Mouse (Mus musculus) limb, embryonic 13.5 days (tissue): Measurements from ENCODE around the gene Trak2. TPM values are rescaled to one million over a fixed set of nuclear protein-coding genes. Genes with fewer than 3 reads are reported as not detected.
"Not testable (repeated sequence)": the region's sequence is repeated elsewhere in the genome, so short reads cannot be mapped to it uniquely, and the experiment has no call there.

Source experiments
- ATAC-seq: fragments of 200-750 bp; cut with Nextera tagmentation; 2 replicates; pipeline ENCODE4 v1.8.0; 2017; ENCODE audit warnings: low read depth, moderate number of reproducible peaks, moderate TSS enrichment; ENCODE audit not compliant: low FRiP score
- H3K27ac ChIP-seq: fragments of 300-500 bp; sonication (generic); 2 replicates; pipeline ENCODE4 v1.5.1; 2015; ENCODE audit warnings: inconsistent platforms, mild to moderate bottlenecking, moderate library complexity
- H3K27me3 ChIP-seq: fragments of 300-500 bp; sonication (generic); 2 replicates; pipeline ENCODE4 v1.6.1; 2015; ENCODE audit warnings: mild to moderate bottlenecking, inconsistent platforms
- H3K36me3 ChIP-seq: fragments of 300-500 bp; sonication (generic); 2 replicates; pipeline ENCODE4 v1.6.1; 2015; ENCODE audit warnings: inconsistent platforms, mild to moderate bottlenecking, moderate library complexity
- H3K4me1 ChIP-seq: fragments of 300-500 bp; sonication (generic); 2 replicates; pipeline ENCODE4 v1.6.1; 2015; ENCODE audit warnings: inconsistent platforms
- H3K4me2 ChIP-seq: fragments of 300-500 bp; sonication (generic); replicated peaks from 2 replicates; pipeline ENCODE4 v1.6.1; 2015; ENCODE audit warnings: inconsistent platforms, mild to moderate bottlenecking, moderate library complexity
- H3K4me3 ChIP-seq: fragments of 300-500 bp; sonication (generic); 2 replicates; pipeline ENCODE4 v1.5.1; 2015; ENCODE audit warnings: moderate library complexity, mild to moderate bottlenecking, inconsistent platforms
- H3K9ac ChIP-seq: fragments of 300-500 bp; sonication (generic); 2 replicates; pipeline ENCODE4 v1.6.1; 2015; ENCODE audit warnings: mild to moderate bottlenecking, inconsistent platforms
- H3K9me3 ChIP-seq: fragments of 300-500 bp; sonication (generic); 2 replicates; pipeline ENCODE4 v1.6.1; 2016; ENCODE audit warnings: inconsistent platforms
- WGBS: fragments of 180-500 bp; shearing (Covaris S2); methylation state at CpG from one replicate; pipeline ENCODE4 v1.1.7; 2015; 5-methylcytosine and 5-hydroxymethylcytosine counted together
- polyA plus RNA-seq: library from polyadenylated mRNA; unstranded; fragments of >200 nt; fragmentation: Nextera tagmentation; extraction: Ambion mirVana; gene quantifications from 2 replicates; pipeline ENCODE4 v1.2.1, GENCODE M21; 2015

Gene Trak2
- polyA plus RNA-seq, 1 experiment from 2014 or later = 11.2 TPM

DNA sequence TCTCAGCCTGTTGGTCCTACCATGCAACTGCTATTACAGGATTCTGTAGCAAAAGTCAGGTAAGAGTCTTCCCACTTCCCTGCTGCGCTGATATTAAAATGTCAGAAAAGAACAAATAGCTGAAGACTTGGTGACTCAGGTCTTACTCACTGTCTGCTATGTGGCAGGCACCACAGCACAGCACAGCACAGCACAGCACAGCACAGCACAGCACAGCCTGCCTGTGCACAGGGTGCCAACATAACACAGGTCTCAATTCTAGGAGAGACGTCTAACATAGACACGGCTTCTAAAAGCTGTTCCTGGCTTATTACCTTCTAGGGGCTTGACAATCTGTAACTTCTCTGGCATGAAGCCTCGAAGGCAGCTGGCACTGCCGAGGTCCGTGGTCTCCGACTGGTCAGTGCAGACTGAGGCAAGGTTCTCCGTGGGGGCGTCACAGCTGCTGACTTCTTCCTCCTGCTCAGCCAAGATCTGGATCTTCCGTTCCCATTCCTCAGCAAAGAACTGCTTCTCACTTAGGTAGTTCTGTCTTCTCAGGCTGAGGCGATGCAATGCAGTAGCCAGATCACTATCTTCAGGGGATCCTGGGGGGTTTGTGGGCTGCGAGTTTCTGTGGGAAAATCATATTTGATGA, 63.5 kb downstream of the Trak2 start:
- H3K4me3 ChIP-seq = no peak overlapping the region
- no peaks in the 10 kb centered on the region for H3K9me3 ChIP-seq
- no peak overlapping the region for H3K9ac ChIP-seq
- no peaks in the 10 kb centered on the region for H3K4me1 ChIP-seq
- no peaks in the 10 kb centered on the region for H3K27me3 ChIP-seq
- H3K27ac ChIP-seq = no peak overlapping the region
- WGBS = 93% methylated on average over 12 of the region's 12 CpGs
- no peak for ATAC-seq
- no peak overlapping the region for H3K4me2 ChIP-seq
- peaks cover 85% of the 10 kb centered on the region for H3K36me3 ChIP-seq

- Histone ChIP-seq H3K4me3 (no peak overlapping the region), H3K9me3 (no peaks in the 10 kb centered on the region), H3K9ac (no peak overlapping the region), H3K36me3 (peaks cover 44% of the 10 kb centered on the region), H3K4me2 (no peak overlapping the region), H3K27ac (no peak overlapping the region), H3K4me1 (no peaks in the 10 kb centered on the region), H3K27me3 (no peaks in the 10 kb centered on the region)
- WGBS = 81% methylated on average over 9 of the region's 9 CpGs
- no peak for ATAC-seq
Observed at GRCm38 (mm10) chr1:58903681-58904080, 69.5 kb downstream of the Trak2 start.

GRCm38 (mm10) chr1:58897561-58897960, 75.7 kb downstream of the Trak2 start:
- not testable (repeated sequence) for H3K9ac ChIP-seq, H3K4me1 ChIP-seq, H3K27ac ChIP-seq, H3K9me3 ChIP-seq, H3K4me2 ChIP-seq, ATAC-seq, H3K36me3 ChIP-seq, H3K4me3 ChIP-seq, H3K27me3 ChIP-seq
- 30% methylated on average over 3 of the region's 3 CpGs for WGBS

DNA sequence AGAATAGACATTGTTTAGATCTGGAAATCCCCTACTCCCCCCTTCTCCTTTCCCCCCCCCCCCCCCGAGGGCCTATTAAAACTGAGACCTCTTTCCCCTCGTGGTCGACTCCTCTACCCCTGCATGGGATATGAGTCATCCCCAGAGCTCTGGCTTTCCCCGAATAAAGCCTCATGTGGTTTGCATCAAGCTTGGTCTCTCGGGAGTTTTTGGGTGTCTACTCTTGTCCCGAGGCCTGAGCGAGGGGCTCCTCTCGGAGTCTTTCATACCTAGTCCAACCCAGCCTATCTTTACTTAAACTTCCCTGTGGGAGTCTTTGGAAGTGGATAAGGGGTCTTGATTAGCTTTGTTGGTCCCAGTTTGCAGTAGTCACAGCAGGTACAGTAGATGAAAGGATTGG, 80.8 kb downstream of the Trak2 start:
- H3K27ac ChIP-seq, H3K4me1 ChIP-seq, H3K4me3 ChIP-seq, ATAC-seq, H3K9ac ChIP-seq, H3K9me3 ChIP-seq, H3K36me3 ChIP-seq, H3K27me3 ChIP-seq, H3K4me2 ChIP-seq: not testable (repeated sequence)
- 67% methylated on average over 7 of the region's 8 CpGs for WGBS

- not testable (repeated sequence) for H3K4me3 ChIP-seq, H3K4me1 ChIP-seq, H3K9ac ChIP-seq, H3K27ac ChIP-seq, H3K27me3 ChIP-seq, ATAC-seq, H3K9me3 ChIP-seq, H3K36me3 ChIP-seq, H3K4me2 ChIP-seq
- WGBS = 86% methylated on average over 2 of the region's 2 CpGs
Observed at GRCm38 (mm10) chr1:58891481-58892170, 81.6 kb downstream of the Trak2 start.

GRCm38 (mm10) chr1:58890697-58891290, 82.4 kb downstream of the Trak2 start:
- not testable (repeated sequence) for H3K4me3 ChIP-seq, H3K4me1 ChIP-seq, H3K9ac ChIP-seq, ATAC-seq, H3K9me3 ChIP-seq, H3K36me3 ChIP-seq, H3K27me3 ChIP-seq, H3K27ac ChIP-seq, H3K4me2 ChIP-seq
- WGBS = 72% methylated on average over 4 of the region's 5 CpGs

DNA sequence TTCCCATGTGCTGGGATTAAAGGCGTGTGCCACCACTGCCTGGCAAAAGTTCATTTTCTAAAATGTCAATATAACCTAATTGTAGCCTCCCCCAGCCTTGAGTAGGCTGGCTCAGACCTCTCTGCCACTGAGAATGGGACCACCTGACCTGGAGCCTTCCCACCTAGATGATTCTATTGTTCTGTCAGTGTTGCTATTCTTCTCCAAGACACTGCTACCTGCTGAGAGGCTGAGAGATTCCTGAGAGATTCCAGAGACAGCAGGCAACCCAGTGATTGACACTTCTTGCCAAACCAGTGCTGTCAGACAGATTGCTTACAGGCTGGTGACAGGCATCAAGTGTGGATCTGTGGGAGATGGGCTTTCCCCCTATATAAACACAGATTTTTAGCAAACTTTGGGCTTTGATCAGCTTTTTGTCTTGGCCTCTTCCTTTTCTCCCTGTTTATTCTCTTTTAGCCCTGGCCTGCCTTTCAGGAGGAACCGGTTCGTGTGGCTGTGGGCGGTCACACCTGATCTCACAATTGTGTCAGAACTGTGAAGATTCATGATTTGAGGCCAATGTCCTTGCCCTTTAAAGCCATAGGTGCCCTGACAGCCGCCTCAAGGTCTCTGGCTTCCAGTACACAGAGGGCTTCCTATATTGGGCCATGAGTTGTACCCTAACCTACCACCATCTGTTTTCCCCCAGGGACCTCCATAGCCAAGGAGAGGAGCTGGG, 83.2 kb downstream of the Trak2 start:
- H3K9ac ChIP-seq = no peak overlapping the region
- ATAC-seq = no peak
- H3K9me3 ChIP-seq = no peaks in the 10 kb centered on the region
- H3K4me3 ChIP-seq = no peak overlapping the region
- no peaks in the 10 kb centered on the region for H3K36me3 ChIP-seq
- H3K4me1 ChIP-seq = no peaks in the 10 kb centered on the region
- H3K27ac ChIP-seq = no peak overlapping the region
- 71% methylated on average over 5 of the region's 5 CpGs for WGBS
- H3K4me2 ChIP-seq = no peak overlapping the region
- H3K27me3 ChIP-seq = no peaks in the 10 kb centered on the region

GRCm38 (mm10) chr1:58885646-58886045, 87.6 kb downstream of the Trak2 start:
- no peak overlapping the region for H3K4me3 ChIP-seq
- no peak overlapping the region for H3K9ac ChIP-seq
- no peaks in the 10 kb centered on the region for H3K27me3 ChIP-seq
- no peak for ATAC-seq
- no peak overlapping the region for H3K27ac ChIP-seq
- H3K9me3 ChIP-seq = no peaks in the 10 kb centered on the region
- 84% methylated on average over 4 of the region's 4 CpGs for WGBS
- no peaks in the 10 kb centered on the region for H3K4me1 ChIP-seq
- no peak overlapping the region for H3K4me2 ChIP-seq
- no peaks in the 10 kb centered on the region for H3K36me3 ChIP-seq

DNA sequence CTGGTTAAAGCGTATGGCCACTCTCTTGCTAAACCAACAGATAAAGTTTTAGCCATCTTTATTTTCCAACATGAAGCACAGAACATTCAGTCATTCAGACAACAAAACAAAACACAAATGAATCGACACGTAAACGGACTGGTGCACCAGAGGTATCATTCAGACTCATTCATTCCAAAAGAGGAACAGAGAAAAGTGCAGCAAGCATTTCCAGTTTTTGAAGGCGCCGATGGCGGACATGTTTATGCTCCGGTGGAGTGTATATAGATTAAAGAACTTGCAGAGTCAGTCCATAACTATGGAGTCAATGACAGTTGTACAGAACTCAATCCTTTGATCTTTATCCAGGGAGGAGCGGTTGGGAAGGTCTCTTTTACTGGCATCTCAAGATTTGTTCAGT, 90.0 kb downstream of the Trak2 start:
- H3K27ac ChIP-seq, ATAC-seq, H3K36me3 ChIP-seq, H3K4me3 ChIP-seq, H3K9me3 ChIP-seq, H3K4me1 ChIP-seq, H3K27me3 ChIP-seq, H3K4me2 ChIP-seq, H3K9ac ChIP-seq: not testable (repeated sequence)
- 89% methylated on average over 9 of the region's 9 CpGs for WGBS

GRCm38 (mm10) chr1:58879291-58879690, 93.9 kb downstream of the Trak2 start:
- 91% methylated on average over 2 of the region's 2 CpGs for WGBS
- not testable (repeated sequence) for H3K27ac ChIP-seq, H3K4me3 ChIP-seq, H3K4me1 ChIP-seq, H3K27me3 ChIP-seq, H3K9ac ChIP-seq, H3K4me2 ChIP-seq, H3K36me3 ChIP-seq, ATAC-seq, H3K9me3 ChIP-seq

GRCm38 (mm10) chr1:58876500-58876899, 96.7 kb downstream of the Trak2 start:
- H3K4me3 ChIP-seq, H3K27me3 ChIP-seq, H3K9ac ChIP-seq, H3K4me1 ChIP-seq, H3K27ac ChIP-seq, H3K36me3 ChIP-seq, ATAC-seq, H3K4me2 ChIP-seq, H3K9me3 ChIP-seq: not testable (repeated sequence)
- WGBS = 86% methylated on average over 4 of the region's 4 CpGs

DNA sequence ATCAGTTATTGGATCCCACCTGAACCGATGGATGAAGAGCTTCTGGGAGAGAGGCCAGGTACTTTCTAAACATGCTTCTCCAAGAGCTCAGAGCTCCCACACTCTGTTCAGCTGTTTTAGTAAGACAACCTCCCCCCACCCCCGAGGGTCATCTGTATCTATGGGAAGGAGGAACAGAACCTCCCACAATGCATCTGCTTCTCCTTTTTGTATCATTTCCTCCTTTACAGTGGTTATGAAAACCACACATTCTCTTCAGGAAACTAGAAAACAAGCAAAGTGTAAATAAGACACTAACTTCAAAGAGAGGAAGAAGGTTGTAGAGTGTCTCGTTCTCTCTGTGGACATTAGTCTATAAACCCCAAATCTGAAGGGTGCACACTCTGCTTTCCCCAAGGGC, 112.6 kb downstream of the Trak2 start:
- not testable (repeated sequence) for H3K27ac ChIP-seq, H3K4me2 ChIP-seq, H3K9ac ChIP-seq, ATAC-seq, H3K4me3 ChIP-seq, H3K4me1 ChIP-seq, H3K36me3 ChIP-seq, H3K27me3 ChIP-seq
- WGBS = 73% methylated on average over 3 of the region's 3 CpGs
- H3K9me3 ChIP-seq = peaks cover 12% of the 10 kb centered on the region; the same call in 1 of the 2 replicates
